Mouse (Mus musculus) neural tube, embryonic 11.5 days (tissue): ENCODE data around the gene Slc9a9. TPM values are rescaled to one million over a fixed set of nuclear protein-coding genes. Genes with fewer than 3 reads are reported as not detected.

Experiments used
- ATAC-seq: fragments of 200-750 bp; cut with Nextera tagmentation; 2 replicates; pipeline ENCODE4 v1.8.0; 2017; ENCODE audit warnings: moderate number of reproducible peaks, mild to moderate bottlenecking, moderate TSS enrichment, moderate library complexity; ENCODE audit not compliant: insufficient read depth, low FRiP score, low TSS enrichment
- DNase-seq: peaks from one replicate; pipeline ENCODE4 v3.0.0-alpha.2; 2015; ENCODE audit warnings: low spot score
- H3K27ac ChIP-seq: fragments of 300-500 bp; sonication (generic); 2 replicates; pipeline ENCODE4 v1.5.1; 2014; ENCODE audit warnings: low read depth, mild to moderate bottlenecking, low read length
- H3K27me3 ChIP-seq: fragments of 300-500 bp; sonication (generic); 2 replicates; pipeline ENCODE4 v1.6.1; 2014; ENCODE audit warnings: mild to moderate bottlenecking, low read length, mixed read lengths; ENCODE audit not compliant: control insufficient read depth, insufficient read depth
- H3K36me3 ChIP-seq: fragments of 300-500 bp; sonication (generic); 2 replicates; pipeline ENCODE4 v1.6.1; 2014; ENCODE audit warnings: mild to moderate bottlenecking, low read length, moderate library complexity, mixed read lengths; ENCODE audit not compliant: control insufficient read depth, insufficient read depth
- H3K4me1 ChIP-seq: fragments of 300-500 bp; sonication (generic); 2 replicates; pipeline ENCODE4 v1.6.1; 2014; ENCODE audit warnings: low read length, mixed read lengths; ENCODE audit not compliant: control insufficient read depth, insufficient read depth
- H3K4me2 ChIP-seq: fragments of 300-500 bp; sonication (generic); 2 replicates; pipeline ENCODE4 v1.6.1; 2014; ENCODE audit warnings: low read depth, mild to moderate bottlenecking, moderate library complexity
- H3K4me3 ChIP-seq: fragments of 300-500 bp; sonication (generic); 2 replicates; pipeline ENCODE4 v1.5.1; 2014; ENCODE audit warnings: low read depth, low read length
- H3K9ac ChIP-seq: fragments of 300-500 bp; sonication (generic); 2 replicates; pipeline ENCODE4 v1.6.1; 2014; ENCODE audit warnings: mild to moderate bottlenecking, low read length
- H3K9me3 ChIP-seq: fragments of 300-500 bp; sonication (generic); 2 replicates; pipeline ENCODE4 v1.6.1; 2016; ENCODE audit warnings: low read length; ENCODE audit not compliant: control insufficient read depth
- WGBS: fragments of 180-500 bp; shearing (Covaris S2); extraction: QIAGEN DNeasy Blood & Tissue Kit; methylation state at CpG from one replicate; pipeline ENCODE4 v1.1.7; 2014; 5-methylcytosine and 5-hydroxymethylcytosine counted together
- polyA plus RNA-seq: library from polyadenylated mRNA; unstranded; fragments of >200 nt; fragmentation: Nextera tagmentation; extraction: Ambion mirVana; gene quantifications from 2 replicates; pipeline ENCODE4 v1.2.1, GENCODE M21; 2014

The Slc9a9 gene
- polyA plus RNA-seq, 1 experiment from 2014 or later: 4.6 TPM

GRCm38 (mm10) chr9:95150597-95150996 is 480.9 kb downstream of the Slc9a9 start:
- Histone ChIP-seq H3K4me3 (no peak overlapping the region), H3K4me2 (no peak overlapping the region), H3K9ac (no peak overlapping the region), H3K27ac (no peak overlapping the region), H3K4me1 (no peaks in the 10 kb centered on the region), H3K27me3 (no peaks in the 10 kb centered on the region), H3K36me3 (no peaks in the 10 kb centered on the region), H3K9me3 (no peaks in the 10 kb centered on the region)
- ATAC-seq (no peak), DNase-seq (no peak)
- WGBS: 84% methylated on average over 3 of the region's 3 CpGs

GRCm38 (mm10) chr9:95150998-95151397 is 481.3 kb downstream of the Slc9a9 start:
- Histone ChIP-seq H3K9me3 (no peaks in the 10 kb centered on the region), H3K27me3 (no peaks in the 10 kb centered on the region), H3K4me3 (no peak overlapping the region), H3K4me2 (no peak overlapping the region), H3K9ac (no peak overlapping the region), H3K27ac (no peak overlapping the region), H3K36me3 (no peaks in the 10 kb centered on the region), H3K4me1 (no peaks in the 10 kb centered on the region)
- DNase-seq (no peak), ATAC-seq (no peak)
- 78% methylated on average over 4 of the region's 4 CpGs for WGBS

- no peak for ATAC-seq
- Histone ChIP-seq H3K9me3 (no peaks in the 10 kb centered on the region), H3K4me3 (no peak overlapping the region), H3K27ac (no peak overlapping the region), H3K9ac (no peak overlapping the region), H3K4me1 (no peaks in the 10 kb centered on the region), H3K27me3 (no peaks in the 10 kb centered on the region), H3K36me3 (no peaks in the 10 kb centered on the region), H3K4me2 (no peak overlapping the region)
- DNase-seq: no peak
- 89% methylated on average over 4 of the region's 4 CpGs for WGBS
These were observed 482.0 kb downstream of the Slc9a9 start for GRCm38 (mm10) chr9:95151746-95152145.

- no peaks in the 10 kb centered on the region for H3K27me3 ChIP-seq
- H3K4me1 ChIP-seq: no peaks in the 10 kb centered on the region
- no peak overlapping the region for H3K9ac ChIP-seq
- H3K27ac ChIP-seq: no peak overlapping the region
- no peak overlapping the region for H3K4me3 ChIP-seq
- 78% methylated on average over 6 of the region's 6 CpGs for WGBS
- no peak for ATAC-seq
- no peaks in the 10 kb centered on the region for H3K36me3 ChIP-seq
- no peak for DNase-seq
- no peaks in the 10 kb centered on the region for H3K9me3 ChIP-seq
- no peak overlapping the region for H3K4me2 ChIP-seq
These were observed 484.3 kb downstream of the Slc9a9 start for GRCm38 (mm10) chr9:95153966-95154365.

- Histone ChIP-seq H3K4me3 (no peak overlapping the region), H3K4me1 (no peaks in the 10 kb centered on the region), H3K4me2 (no peak overlapping the region), H3K9me3 (no peaks in the 10 kb centered on the region), H3K27ac (no peak overlapping the region), H3K9ac (no peak overlapping the region), H3K27me3 (no peaks in the 10 kb centered on the region), H3K36me3 (no peaks in the 10 kb centered on the region)
- DNase-seq: no peak
- ATAC-seq: no peak
- 77% methylated on average over 4 of the region's 4 CpGs for WGBS
These were observed 488.2 kb downstream of the Slc9a9 start for GRCm38 (mm10) chr9:95157948-95158347.

GRCm38 (mm10) chr9:95158916-95159315 is 489.2 kb downstream of the Slc9a9 start:
- no peak overlapping the region for H3K27ac ChIP-seq
- ATAC-seq: no peak
- 83% methylated on average over 8 of the region's 8 CpGs for whole genome bisulfite sequencing
- H3K9me3 ChIP-seq: no peaks in the 10 kb centered on the region
- H3K27me3 ChIP-seq: no peaks in the 10 kb centered on the region
- H3K4me1 ChIP-seq: no peaks in the 10 kb centered on the region
- H3K4me3 ChIP-seq: no peak overlapping the region
- no peak overlapping the region for H3K4me2 ChIP-seq
- DNase-seq: no peak
- H3K36me3 ChIP-seq: no peaks in the 10 kb centered on the region
- H3K9ac ChIP-seq: no peak overlapping the region

- Histone ChIP-seq H3K9ac (no peak overlapping the region), H3K4me1 (no peaks in the 10 kb centered on the region), H3K36me3 (no peaks in the 10 kb centered on the region), H3K27ac (no peak overlapping the region), H3K9me3 (no peaks in the 10 kb centered on the region), H3K4me2 (no peak overlapping the region), H3K27me3 (no peaks in the 10 kb centered on the region), H3K4me3 (no peak overlapping the region)
- WGBS: 87% methylated on average over 7 of the region's 7 CpGs
- DNase-seq (no peak), ATAC-seq (no peak)
These were observed 491.0 kb downstream of the Slc9a9 start for GRCm38 (mm10) chr9:95160575-95161300.

GRCm38 (mm10) chr9:95161699-95162098 is 492.0 kb downstream of the Slc9a9 start:
- no peak overlapping the region for H3K9ac ChIP-seq
- H3K36me3 ChIP-seq: no peaks in the 10 kb centered on the region
- no peak overlapping the region for H3K4me3 ChIP-seq
- no peaks in the 10 kb centered on the region for H3K27me3 ChIP-seq
- no peak overlapping the region for H3K4me2 ChIP-seq
- WGBS: 74% methylated on average over 2 of the region's 2 CpGs
- H3K27ac ChIP-seq: no peak overlapping the region
- ATAC-seq: no peak
- no peak for DNase-seq
- no peaks in the 10 kb centered on the region for H3K9me3 ChIP-seq
- no peaks in the 10 kb centered on the region for H3K4me1 ChIP-seq

GRCm38 (mm10) chr9:95166224-95166623 is 496.5 kb downstream of the Slc9a9 start:
- Histone ChIP-seq H3K27me3 (no peaks in the 10 kb centered on the region), H3K4me1 (no peaks in the 10 kb centered on the region), H3K4me2 (no peak overlapping the region), H3K9me3 (no peaks in the 10 kb centered on the region), H3K27ac (no peak overlapping the region), H3K9ac (no peak overlapping the region), H3K4me3 (no peak overlapping the region), H3K36me3 (no peaks in the 10 kb centered on the region)
- DNase-seq (no peak), ATAC-seq (no peak)
- 92% methylated on average over 4 of the region's 4 CpGs for WGBS
